Mouse (Mus musculus) CH12.LX (cell line): ENCODE measurements around the gene Nudt22.

Experiments
- CHD1 ChIP-seq: IDR thresholded peaks from 2 replicates; pipeline ENCODE4 v1.6.1; 2012; ENCODE audit warnings: low read depth, low read length, improper control_type of control experiment, inconsistent platforms
- CHD2 ChIP-seq: IDR thresholded peaks from 2 replicates; pipeline ENCODE4 v1.6.1; 2011; ENCODE audit warnings: low read length, improper control_type of control experiment
- CTCF ChIP-seq, 2 experiments: IDR thresholded peaks in 1 of 2; conservative IDR thresholded peaks in 1 of 2; 2 replicates each; pipeline ENCODE4 v1.5.1; 2011 to 2012; ENCODE audit warnings: low read depth in 2 of 2, low read length in 2 of 2, improper control_type of control experiment in 1 of 2, inconsistent platforms in 1 of 2, mild to moderate bottlenecking in 1 of 2, moderate library complexity in 1 of 2
- ELF1 ChIP-seq: IDR thresholded peaks from 2 replicates; pipeline ENCODE4 v1.6.1; 2014; ENCODE audit warnings: low read depth, mild to moderate bottlenecking, inconsistent platforms, low read length, improper control_type of control experiment
- EP300 ChIP-seq: IDR thresholded peaks from 2 replicates; pipeline ENCODE4 v1.6.1; 2011; ENCODE audit warnings: low read length, improper control_type of control experiment
- ETS1 ChIP-seq: conservative IDR thresholded peaks from 2 replicates; pipeline ENCODE4 v1.6.1; 2012; ENCODE audit warnings: low read depth, mild to moderate bottlenecking, inconsistent platforms, low read length, improper control_type of control experiment, moderate library complexity
- GABPA ChIP-seq: IDR thresholded peaks from 2 replicates; pipeline ENCODE4 v1.6.1; 2012; ENCODE audit warnings: low read depth, low read length, improper control_type of control experiment, inconsistent platforms; ENCODE audit not compliant: insufficient replicate concordance
- MAX ChIP-seq: IDR thresholded peaks from 2 replicates; pipeline ENCODE4 v1.6.1; 2011; ENCODE audit warnings: low read length, improper control_type of control experiment
- POLR2A ChIP-seq: IDR thresholded peaks from 2 replicates; pipeline ENCODE4 v1.6.1; 2011; ENCODE audit warnings: low read depth, mild to moderate bottlenecking, improper control_type of control experiment, low read length
- USF1 ChIP-seq: IDR thresholded peaks from 2 replicates; pipeline ENCODE4 v1.6.1; 2014; ENCODE audit warnings: low read depth, mild to moderate bottlenecking, inconsistent platforms, low read length, improper control_type of control experiment
- USF2 ChIP-seq: conservative IDR thresholded peaks from 2 replicates; pipeline ENCODE4 v1.6.1; 2011; ENCODE audit warnings: low read depth, low read length, improper control_type of control experiment
- ZMIZ1 ChIP-seq: IDR thresholded peaks from 2 replicates; pipeline ENCODE4 v1.6.1; 2012; ENCODE audit warnings: low read depth, mild to moderate bottlenecking, inconsistent platforms, low read length, improper control_type of control experiment
- ZNF384 ChIP-seq: IDR thresholded peaks from 2 replicates; pipeline ENCODE4 v1.6.1; 2012; ENCODE audit warnings: low read depth, low read length, improper control_type of control experiment, inconsistent platforms

- TF ChIP-seq CTCF (conservative IDR thresholded peaks at IDR 0.05 in 1 of 2, IDR thresholded peaks at IDR 0.05 in 1 of 2; ENCODE audit: low read depth in 2 of 2, low read length in 2 of 2) (no peak), CHD2 (no peak), POLR2A (no peak; the same call in 1 of the 2 replicates), MAX (no peak), CHD1 (no peak), ZNF384 (no peak), GABPA (no peak), EP300 (no peak), ETS1 (no peak), ELF1 (no peak), USF2 (no peak), USF1 (no peak), ZMIZ1 (no peak)
These were observed 17.9 kb downstream of the Nudt22 start for GRCm38 (mm10) chr19:6977759-6978638.
